Mouse (Mus musculus) thymus, postnatal 10 days (tissue): ENCODE measurements around the gene Ddx19b.
A peak's percentile ranks its signal among the peaks of the same experiment; 100 is the strongest.
"Not testable (repeated sequence)": the region's sequence is repeated elsewhere in the genome, so short reads cannot be mapped to it uniquely, and the experiment has no call there.

Experiments
- DNase-seq, 2 experiments: peaks; one replicate each; pipeline ENCODE4 v3.0.0; 2021; ENCODE audit warnings: low spot score in 2 of 2

The Ddx19b gene

GRCm38 (mm10) chr8:111031572-111031971 lies at the start of gene Ddx19b:
TSS of gene Ddx19b (minus strand) at chr8:111031751.
- DNase-seq, result no peak

GRCm38 (mm10) chr8:111079861-111080271 lies 48.3 kb upstream of the Ddx19b start:
- DNase-seq, result no peak

- DNase-seq, result no peak
Observed at GRCm38 (mm10) chr8:111079461-111079860, 47.9 kb upstream of the Ddx19b start.

- no peak for DNase-seq
Observed at GRCm38 (mm10) chr8:111075926-111076325, 44.4 kb upstream of the Ddx19b start.

- not testable (repeated sequence) for DNase-seq
Observed at GRCm38 (mm10) chr8:111068660-111069059, 37.1 kb upstream of the Ddx19b start.

- no peak for DNase-seq
Observed at GRCm38 (mm10) chr8:111067439-111067838, 35.9 kb upstream of the Ddx19b start.

- DNase-seq, result no peak
Observed at GRCm38 (mm10) chr8:111066308-111066707, 34.8 kb upstream of the Ddx19b start.

- no peak for DNase-seq
Observed at GRCm38 (mm10) chr8:111062893-111063292, 31.3 kb upstream of the Ddx19b start.

GRCm38 (mm10) chr8:111062072-111062757 lies 30.7 kb upstream of the Ddx19b start:
- peak; percentile 79 to 88 for DNase-seq

GRCm38 (mm10) chr8:111061688-111062071 lies 30.1 kb upstream of the Ddx19b start:
- no peak for DNase-seq

- DNase-seq, result no peak
Observed at GRCm38 (mm10) chr8:111058946-111059572, 27.5 kb upstream of the Ddx19b start.

GRCm38 (mm10) chr8:111056691-111057293 lies 25.2 kb upstream of the Ddx19b start:
- DNase-seq, result peak in 1 of 2 experiments; percentile 13

- DNase-seq, result peak; percentile 79 to 87
Observed at GRCm38 (mm10) chr8:111056158-111056663, 24.7 kb upstream of the Ddx19b start, which contains the start of gene Exosc6. TSS of gene Exosc6 (plus strand) at chr8:111056339.

- no peak for DNase-seq
Observed at GRCm38 (mm10) chr8:111055661-111056060, 24.1 kb upstream of the Ddx19b start.

GRCm38 (mm10) chr8:111055031-111055634 lies 23.6 kb upstream of the Ddx19b start:
- no peak for DNase-seq

- no peak for DNase-seq
Observed at GRCm38 (mm10) chr8:111053827-111054518, 22.4 kb upstream of the Ddx19b start.

- no peak for DNase-seq
Observed at GRCm38 (mm10) chr8:111049106-111049505, 17.6 kb upstream of the Ddx19b start.

GRCm38 (mm10) chr8:111048694-111049093 lies 17.1 kb upstream of the Ddx19b start:
- DNase-seq, result peak in 1 of 2 experiments; percentile 39

- DNase-seq, result no peak
Observed at GRCm38 (mm10) chr8:111044003-111044734, 12.6 kb upstream of the Ddx19b start.

GRCm38 (mm10) chr8:111042546-111042945 lies 11.0 kb upstream of the Ddx19b start:
- no peak for DNase-seq

- DNase-seq, result no peak
Observed at GRCm38 (mm10) chr8:111036591-111036990, 5.0 kb upstream of the Ddx19b start.
